Mouse (Mus musculus): ENCODE measurements around the gene Dph5. TPM values are rescaled to one million over a fixed set of nuclear protein-coding genes. Genes with fewer than 3 reads are reported as not detected.
A peak's percentile ranks its signal among the peaks of the same experiment; 100 is the strongest.
"Not testable (repeated sequence)": the region's sequence is repeated elsewhere in the genome, so short reads cannot be mapped to it uniquely, and the experiment has no call there.

The Dph5 gene
- polyA plus RNA-seq, 1 experiment from 2014 or later: 28.7 TPM

DNA sequence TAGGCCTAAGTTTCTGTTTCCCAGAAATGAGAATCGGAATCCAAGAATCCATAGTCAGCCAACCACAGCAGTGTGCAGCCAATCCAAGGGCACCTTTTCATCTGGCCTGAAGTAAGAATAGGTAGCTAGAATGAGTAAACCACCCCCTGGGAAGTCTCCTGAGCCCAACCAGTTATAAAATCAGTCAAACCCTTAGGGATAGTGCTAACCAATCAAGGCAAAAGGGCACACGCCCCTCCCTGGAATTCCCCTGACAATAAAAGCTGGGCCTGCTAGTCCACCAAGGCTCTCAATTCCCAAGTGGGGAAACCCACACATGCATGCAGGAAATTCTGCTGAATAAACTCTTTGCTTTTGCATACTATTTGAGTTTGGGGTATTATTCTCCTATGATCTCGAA is 28.8 kb upstream of the Dph5 start:
- H3K4me1 ChIP-seq: no peaks in the 10 kb centered on the region
- H3K9me3 ChIP-seq (replicated peaks): no peaks in the 10 kb centered on the region
- no peaks in the 10 kb centered on the region for H3K27me3 ChIP-seq (replicated peaks)
- H3K27ac ChIP-seq (replicated peaks): no peak overlapping the region
- H3K4me2 ChIP-seq: no peak overlapping the region
- H3K9ac ChIP-seq (replicated peaks): no peak overlapping the region
- 79% methylated on average over 3 of the region's 3 CpGs for WGBS
- H3K36me3 ChIP-seq: no peaks in the 10 kb centered on the region
- no peak overlapping the region for H3K4me3 ChIP-seq (replicated peaks)
- ATAC-seq (ENCODE audit: low FRiP score): no peak

DNA sequence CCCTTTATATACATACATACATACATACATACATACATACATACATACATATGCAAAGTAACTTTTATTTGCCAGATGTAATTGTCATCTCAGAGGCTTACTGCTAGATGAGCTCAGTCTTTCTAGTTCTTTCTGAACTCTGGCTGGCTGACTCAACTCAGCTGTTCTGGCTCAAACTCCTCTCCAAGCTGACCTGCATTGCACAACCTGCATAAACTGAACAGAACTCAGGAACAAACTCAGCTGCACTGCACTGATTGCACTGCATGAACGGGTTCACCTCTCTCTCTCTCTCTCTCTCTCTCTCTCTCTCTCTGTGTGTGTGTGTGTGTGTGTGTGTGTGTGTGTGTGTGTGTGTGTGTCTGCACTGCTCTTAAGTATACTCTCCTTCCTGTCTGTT is 26.9 kb upstream of the Dph5 start:
- not testable (repeated sequence) for H3K4me3 ChIP-seq (replicated peaks); ATAC-seq (ENCODE audit: low FRiP score); H3K9me3 ChIP-seq (replicated peaks); H3K9ac ChIP-seq (replicated peaks); H3K4me1 ChIP-seq; H3K36me3 ChIP-seq; H3K27me3 ChIP-seq (replicated peaks); H3K27ac ChIP-seq (replicated peaks); H3K4me2 ChIP-seq
- WGBS: 88% methylated on average over 1 of the region's 1 CpGs

DNA sequence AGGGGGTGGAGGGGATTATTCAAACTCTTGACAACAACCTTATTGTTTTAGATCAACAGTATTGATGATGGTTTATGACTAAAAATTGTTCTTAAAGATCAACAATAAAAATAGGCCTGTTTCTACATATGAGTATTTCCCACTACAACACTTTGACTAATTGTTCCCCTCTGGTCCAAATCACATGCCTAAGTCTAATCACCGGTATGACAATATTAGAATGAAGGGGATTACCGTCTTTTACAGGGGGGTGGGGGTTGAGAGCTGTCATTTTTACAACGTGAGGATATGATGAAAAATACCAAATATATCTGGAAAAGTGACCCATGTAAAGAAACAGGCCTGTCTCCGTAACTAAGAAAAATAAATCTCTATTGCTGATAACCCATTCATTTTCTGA is 24.1 kb upstream of the Dph5 start:
- Histone ChIP-seq H3K9ac (replicated peaks) (no peak overlapping the region), H3K4me2 (no peak overlapping the region), H3K4me3 (replicated peaks) (no peak overlapping the region)

DNA sequence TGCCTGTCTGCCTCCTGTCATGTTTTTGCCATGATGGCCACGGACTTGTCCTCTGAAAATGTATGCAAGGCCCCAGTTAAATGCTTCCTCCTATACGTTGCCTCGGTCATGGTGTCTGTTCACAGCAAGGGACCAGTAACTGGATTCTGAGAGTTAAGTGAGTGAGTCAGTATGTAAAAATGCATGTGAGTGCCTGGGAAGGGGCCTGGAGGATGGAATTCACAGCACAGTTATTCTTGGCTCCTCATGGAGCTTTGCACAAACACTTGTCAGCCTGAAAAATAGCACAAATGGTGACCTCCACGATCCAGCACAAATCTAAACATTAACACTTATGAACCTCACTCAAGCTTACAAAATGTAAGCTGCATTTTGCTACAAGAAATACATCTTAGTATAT is 20.5 kb upstream of the Dph5 start:
- no peaks in the 10 kb centered on the region for H3K4me1 ChIP-seq
- H3K9me3 ChIP-seq (replicated peaks): no peaks in the 10 kb centered on the region
- H3K4me3 ChIP-seq (replicated peaks): no peak overlapping the region
- no peak overlapping the region for H3K4me2 ChIP-seq
- H3K9ac ChIP-seq (replicated peaks): no peak overlapping the region
- ATAC-seq (ENCODE audit: low FRiP score): no peak
- WGBS: 85% methylated on average over 4 of the region's 4 CpGs
- H3K27me3 ChIP-seq (replicated peaks): no peaks in the 10 kb centered on the region
- no peaks in the 10 kb centered on the region for H3K36me3 ChIP-seq
- no peak overlapping the region for H3K27ac ChIP-seq (replicated peaks)

More for the DNA sequence above, 24.1 kb upstream of the Dph5 start:
- no peaks in the 10 kb centered on the region for H3K4me1 ChIP-seq
- H3K27ac ChIP-seq (replicated peaks): no peak overlapping the region
- no peaks in the 10 kb centered on the region for H3K9me3 ChIP-seq (replicated peaks)
- H3K36me3 ChIP-seq: no peaks in the 10 kb centered on the region
- ATAC-seq (ENCODE audit: low FRiP score): no peak
- H3K27me3 ChIP-seq (replicated peaks): no peaks in the 10 kb centered on the region
- WGBS: 78% methylated on average over 4 of the region's 4 CpGs

DNA sequence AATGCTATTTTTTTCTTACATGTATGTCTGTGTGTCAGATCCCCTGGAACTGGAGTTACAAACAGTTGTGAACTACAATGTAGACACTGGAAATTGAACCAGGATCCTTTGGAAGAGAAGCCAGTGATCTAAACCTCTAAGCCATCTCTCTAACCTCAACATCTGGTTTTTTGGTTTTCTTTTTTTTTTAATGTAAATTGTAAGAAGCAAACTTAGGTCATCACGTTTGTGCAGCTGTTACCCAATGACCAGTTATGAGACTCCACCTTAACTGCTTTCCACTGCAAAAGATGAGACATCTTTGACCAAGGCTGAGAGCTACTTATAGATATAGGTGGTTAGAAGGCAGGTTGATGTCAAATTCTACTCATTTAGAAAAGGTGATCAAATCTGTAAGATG is 19.7 kb upstream of the Dph5 start:
- 88% methylated on average over 1 of the region's 1 CpGs for whole genome bisulfite sequencing
- no peak overlapping the region for H3K4me3 ChIP-seq (replicated peaks)
- no peak overlapping the region for H3K4me2 ChIP-seq

DNA sequence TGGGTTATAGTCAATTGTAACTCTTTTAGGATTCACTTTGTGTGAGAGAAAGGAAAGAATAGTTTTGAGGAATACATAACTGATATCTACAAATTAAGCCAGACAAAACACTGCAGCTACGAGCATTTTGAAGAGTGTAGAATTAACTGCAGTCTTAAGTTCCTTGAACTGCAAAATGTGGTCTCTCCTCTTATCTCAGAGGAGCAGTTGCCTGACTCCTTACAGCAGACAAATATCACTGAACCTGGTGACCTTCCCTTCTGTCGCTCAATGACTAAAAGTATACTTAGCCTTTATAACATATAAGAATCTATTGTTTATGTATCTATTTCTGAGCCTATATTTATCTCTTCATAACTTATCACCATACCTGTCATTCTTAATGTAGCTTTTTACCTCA is 18.3 kb upstream of the Dph5 start:
- no peak for ATAC-seq (ENCODE audit: low FRiP score)
- H3K4me1 ChIP-seq: no peaks in the 10 kb centered on the region
- H3K4me3 ChIP-seq (replicated peaks): no peak overlapping the region
- H3K27me3 ChIP-seq (replicated peaks): no peaks in the 10 kb centered on the region
- H3K9ac ChIP-seq (replicated peaks): no peak overlapping the region
- no peaks in the 10 kb centered on the region for H3K9me3 ChIP-seq (replicated peaks)
- no peak overlapping the region for H3K27ac ChIP-seq (replicated peaks)
- H3K36me3 ChIP-seq: no peaks in the 10 kb centered on the region
- no peak overlapping the region for H3K4me2 ChIP-seq
- WGBS: 86% methylated on average over 2 of the region's 2 CpGs

More for the DNA sequence above, 19.7 kb upstream of the Dph5 start:
- Histone ChIP-seq H3K36me3 (no peaks in the 10 kb centered on the region), H3K9me3 (replicated peaks) (no peaks in the 10 kb centered on the region), H3K27ac (replicated peaks) (no peak overlapping the region), H3K9ac (replicated peaks) (no peak overlapping the region), H3K27me3 (replicated peaks) (no peaks in the 10 kb centered on the region), H3K4me1 (no peaks in the 10 kb centered on the region)
- no peak for ATAC-seq (ENCODE audit: low FRiP score)

DNA sequence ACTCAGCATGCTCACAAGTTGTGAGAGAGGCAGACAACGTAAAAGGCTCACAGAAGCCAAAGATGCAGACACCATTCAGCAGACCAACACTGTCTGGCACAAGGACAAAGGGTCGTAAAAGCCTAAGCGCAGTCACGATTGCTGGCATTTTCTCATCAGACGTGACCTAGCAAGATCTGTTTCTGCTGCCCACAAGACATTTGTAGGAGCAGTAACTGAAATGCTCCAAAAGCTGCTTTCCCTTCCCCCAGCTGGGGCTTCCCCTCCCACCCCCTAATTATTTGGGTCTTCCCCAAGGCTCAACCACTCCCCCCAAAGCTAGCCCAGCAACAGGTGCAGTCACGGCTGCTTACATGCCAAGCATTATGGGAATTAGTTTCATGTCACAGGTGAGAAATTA is 12.1 kb upstream of the Dph5 start:
- H3K36me3 ChIP-seq: no peaks in the 10 kb centered on the region
- H3K9me3 ChIP-seq (replicated peaks): no peaks in the 10 kb centered on the region
- peak overlapping the region; percentile 22 for H3K4me2 ChIP-seq
- H3K27me3 ChIP-seq (replicated peaks): no peaks in the 10 kb centered on the region
- H3K9ac ChIP-seq (replicated peaks): no peak overlapping the region
- no peak for ATAC-seq (ENCODE audit: low FRiP score)
- no peak overlapping the region for H3K27ac ChIP-seq (replicated peaks)
- H3K4me1 ChIP-seq: no peaks in the 10 kb centered on the region
- H3K4me3 ChIP-seq (replicated peaks): no peak overlapping the region
- 15% methylated on average over 6 of the region's 6 CpGs for WGBS

DNA sequence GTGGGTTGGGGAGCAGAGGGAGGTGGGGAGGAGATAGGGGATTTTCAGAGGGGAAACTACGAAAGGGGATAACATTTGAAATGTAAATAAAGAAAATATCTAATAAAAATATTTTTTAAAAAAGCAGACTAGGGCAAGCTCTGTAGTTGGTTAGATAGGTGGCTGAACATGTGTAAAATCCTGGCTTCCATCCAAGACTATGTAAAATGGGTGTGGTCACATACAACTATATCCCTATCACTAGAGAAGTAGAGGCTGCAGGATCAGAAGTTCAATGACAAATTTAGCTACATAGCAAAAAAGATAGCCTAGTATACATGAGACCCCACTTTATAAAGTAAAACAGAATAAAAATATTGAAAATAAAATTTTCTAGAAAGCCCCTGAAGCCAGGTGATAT is 10.5 kb upstream of the Dph5 start:
- H3K4me1 ChIP-seq: no peaks in the 10 kb centered on the region
- WGBS: 85% methylated on average over 1 of the region's 1 CpGs
- no peak for ATAC-seq (ENCODE audit: low FRiP score)

DNA sequence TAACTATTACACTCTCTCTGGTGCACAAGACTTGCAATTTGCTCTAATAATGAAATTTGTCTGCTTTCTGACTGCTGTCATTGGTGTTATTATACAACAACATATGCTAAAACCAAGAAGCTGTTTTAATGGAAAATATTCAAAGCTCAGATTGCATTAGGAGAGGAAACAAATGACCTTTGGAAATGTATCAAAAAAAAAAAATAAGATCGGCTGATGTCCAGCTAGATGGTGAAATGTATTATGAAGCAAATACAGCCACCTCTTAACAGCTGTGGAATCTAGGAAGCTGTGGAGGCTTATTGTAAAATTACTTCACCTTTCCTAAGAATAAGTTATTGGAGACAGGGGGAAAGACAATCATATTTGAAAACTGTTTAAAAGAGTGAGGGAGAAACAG is 3.6 kb upstream of the Dph5 start:
- Histone ChIP-seq H3K36me3 (no peaks in the 10 kb centered on the region), H3K27ac (replicated peaks) (no peak overlapping the region), H3K4me2 (no peak overlapping the region), H3K9me3 (replicated peaks) (no peaks in the 10 kb centered on the region), H3K27me3 (replicated peaks) (no peaks in the 10 kb centered on the region), H3K4me3 (replicated peaks) (no peak overlapping the region), H3K4me1 (peaks cover 7% of the 10 kb centered on the region), H3K9ac (replicated peaks) (no peak overlapping the region)
- no peak for ATAC-seq (ENCODE audit: low FRiP score)
- WGBS: 85% methylated on average over 1 of the region's 1 CpGs

More for the DNA sequence above, 10.5 kb upstream of the Dph5 start:
- Histone ChIP-seq H3K36me3 (no peaks in the 10 kb centered on the region), H3K9me3 (replicated peaks) (no peaks in the 10 kb centered on the region), H3K27me3 (replicated peaks) (no peaks in the 10 kb centered on the region), H3K4me2 (no peak overlapping the region), H3K4me3 (replicated peaks) (no peak overlapping the region), H3K27ac (replicated peaks) (no peak overlapping the region), H3K9ac (replicated peaks) (no peak overlapping the region)

DNA sequence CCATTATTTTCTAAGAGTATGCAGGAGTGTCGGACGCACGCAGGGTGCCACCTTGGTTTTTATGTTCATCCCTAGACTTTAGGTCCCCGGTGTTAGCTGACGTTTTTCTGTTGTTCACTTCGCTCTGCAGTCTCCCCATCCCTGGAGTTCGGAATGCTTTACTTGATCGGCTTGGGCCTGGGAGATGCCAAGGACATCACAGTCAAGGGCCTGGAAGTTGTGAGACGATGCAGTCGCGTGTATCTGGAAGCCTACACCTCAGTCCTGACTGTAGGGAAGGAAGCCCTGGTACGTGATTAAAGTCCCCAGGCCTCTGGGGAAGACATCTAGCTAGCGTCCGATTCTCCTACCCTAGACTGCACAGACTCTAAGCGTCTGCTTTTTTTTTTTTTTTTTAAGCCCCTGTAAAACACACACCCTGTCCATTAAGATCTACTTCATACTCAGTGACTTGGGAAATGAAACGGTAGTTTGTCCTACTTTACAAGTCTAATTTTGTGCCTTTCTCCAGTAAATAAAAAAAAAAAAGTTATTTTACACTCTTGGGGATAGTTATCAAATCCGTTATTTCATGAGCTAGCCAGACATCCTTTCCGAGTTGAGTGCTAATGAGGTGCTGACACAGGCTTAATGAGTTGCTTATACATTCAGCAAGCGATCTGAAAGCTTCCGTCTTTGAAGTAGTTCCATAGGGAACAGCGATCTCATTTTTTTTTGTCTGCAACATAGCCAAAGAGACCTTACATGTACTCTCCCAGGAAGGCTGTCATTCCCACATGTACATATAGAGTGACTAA is 871 bp downstream of the Dph5 start:
- Histone ChIP-seq H3K27ac (replicated peaks) (peak overlapping the region; percentile 93), H3K4me2 (peak overlapping the region; percentile 74), H3K9me3 (replicated peaks) (no peaks in the 10 kb centered on the region), H3K4me1 (peaks cover 7% of the 10 kb centered on the region), H3K9ac (replicated peaks) (peak overlapping the region; percentile 77), H3K4me3 (replicated peaks) (peak overlapping the region; percentile 69), H3K27me3 (replicated peaks) (no peaks in the 10 kb centered on the region), H3K36me3 (peaks cover 4% of the 10 kb centered on the region; the same call in 1 of the 2 replicates)
- WGBS: 1% methylated on average over 21 of the region's 21 CpGs
- peak; percentile 79 for ATAC-seq (ENCODE audit: low FRiP score)

DNA sequence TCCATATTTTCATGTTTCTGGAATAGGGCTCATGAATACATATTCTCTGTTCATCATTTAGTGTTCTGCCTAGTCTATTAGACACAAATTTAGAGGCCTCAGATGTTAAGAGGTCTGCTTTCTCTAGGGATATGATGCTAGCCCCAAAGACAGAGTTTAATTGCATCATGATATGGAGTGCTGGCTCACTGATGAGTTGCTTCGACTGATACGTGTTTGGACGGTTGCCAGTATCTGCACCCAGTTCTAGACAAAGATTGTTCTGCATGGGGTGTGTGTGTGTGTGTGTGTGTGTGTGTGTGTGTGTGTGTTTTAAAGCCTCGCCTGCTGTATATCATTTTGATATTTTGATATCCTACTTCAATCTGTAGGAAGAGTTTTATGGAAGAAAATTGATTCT is 4.7 kb downstream of the Dph5 start:
- H3K27ac ChIP-seq (replicated peaks): no peak overlapping the region
- no peak for ATAC-seq (ENCODE audit: low FRiP score)
- 46% methylated on average over 4 of the region's 4 CpGs for WGBS
- peaks cover 4% of the 10 kb centered on the region; the same call in 1 of the 2 replicates for H3K36me3 ChIP-seq
- no peak overlapping the region for H3K9ac ChIP-seq (replicated peaks)
- H3K27me3 ChIP-seq (replicated peaks): no peaks in the 10 kb centered on the region
- H3K4me2 ChIP-seq: no peak overlapping the region
- no peak overlapping the region for H3K4me3 ChIP-seq (replicated peaks)
- H3K9me3 ChIP-seq (replicated peaks): no peaks in the 10 kb centered on the region
- peaks cover 3% of the 10 kb centered on the region for H3K4me1 ChIP-seq

DNA sequence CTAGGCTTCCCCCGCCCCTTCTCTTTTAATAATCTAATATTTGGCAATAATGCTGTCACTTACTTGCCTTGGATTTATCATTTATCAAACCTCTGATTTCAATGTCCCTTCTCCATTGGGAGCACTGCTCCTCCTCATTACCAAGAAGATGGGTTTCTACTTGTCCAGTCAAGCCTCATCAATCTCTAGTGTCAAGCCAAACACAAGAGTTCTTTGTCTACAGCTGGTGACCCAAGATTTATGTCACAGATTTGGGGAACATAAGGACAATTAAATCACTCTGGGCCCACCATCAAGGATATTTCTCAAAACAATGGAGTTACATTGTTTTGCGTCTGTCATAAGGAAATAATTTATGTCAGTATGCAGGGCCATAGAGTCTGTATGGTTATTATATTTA is 5.5 kb downstream of the Dph5 start:
- H3K4me1 ChIP-seq: peaks cover 3% of the 10 kb centered on the region
- H3K9me3 ChIP-seq (replicated peaks): no peaks in the 10 kb centered on the region
- no peak overlapping the region for H3K4me3 ChIP-seq (replicated peaks)
- no peak overlapping the region for H3K9ac ChIP-seq (replicated peaks)
- peaks cover 4% of the 10 kb centered on the region; the same call in 1 of the 2 replicates for H3K36me3 ChIP-seq
- no peak for ATAC-seq (ENCODE audit: low FRiP score)
- no peaks in the 10 kb centered on the region for H3K27me3 ChIP-seq (replicated peaks)
- no peak overlapping the region for H3K4me2 ChIP-seq
- no peak overlapping the region for H3K27ac ChIP-seq (replicated peaks)
- WGBS: 38% methylated on average over 2 of the region's 2 CpGs
